Mouse (Mus musculus) monocyte, adult 59 days (primary cell): ENCODE measurements around the gene Gm8212. TPM values are rescaled to one million over a fixed set of nuclear protein-coding genes. Genes with fewer than 3 reads are reported as not detected.

Experiments
- total RNA-seq, 2 experiments: library from RNA; stranded (reverse); gene quantifications; one replicate each; pipeline ENCODE4 v1.2.4; 2023

Gm8212 gene
- not detected for total RNA-seq

GRCm38 (mm10) chr14:44197361-44197760 is at the start of gene Gm8212:
Gene Gm8212, plus strand, starts transcription at chr14:44197661.

GRCm38 (mm10) chr14:44213154-44213553 is 15.7 kb downstream of the Gm8212 start, which contains the start of gene 4930503E14Rik:
Gene 4930503E14Rik, minus strand, starts transcription at chr14:44213254.

Other genes with a start within 250 kb of the Gm8212 start
- gene Ang5, start 240.6 kb upstream of the Gm8212 start, total RNA-seq = not detected
- not detected for gene Ang6, start 195.4 kb upstream of the Gm8212 start, total RNA-seq
- 100 to 1,000 TPM; 405 to 452 TPM for gene Ear2, start 95.0 kb upstream of the Gm8212 start, total RNA-seq
- gene Gm3327, start 73.8 kb upstream of the Gm8212 start, total RNA-seq = not detected
- gene 4930503E14Rik, start 15.6 kb downstream of the Gm8212 start, total RNA-seq = not detected
- not detected for gene Gm8220, start 87.9 kb downstream of the Gm8212 start, total RNA-seq
- gene Gm5930, start 140.9 kb downstream of the Gm8212 start, total RNA-seq = not detected
- gene Gm8229, start 167.7 kb downstream of the Gm8212 start, total RNA-seq = not detected
- gene Gm3371, start 213.0 kb downstream of the Gm8212 start, total RNA-seq = not detected
- not detected for gene Gm8232, start 236.0 kb downstream of the Gm8212 start, total RNA-seq